Mouse (Mus musculus) hindbrain, embryonic 10.5 days (tissue): ENCODE measurements around the gene Gm26741. TPM values are rescaled to one million over a fixed set of nuclear protein-coding genes. Genes with fewer than 3 reads are reported as not detected.

ENCODE experiments used
- DNase-seq: peaks from one replicate; pipeline ENCODE4 v3.0.0-alpha.2; 2017; ENCODE audit warnings: low spot score
- H3K27ac ChIP-seq: fragments of 300-500 bp; sonication (generic); 2 replicates; pipeline ENCODE4 v1.5.1; 2016; ENCODE audit warnings: mild to moderate bottlenecking, moderate library complexity
- H3K27me3 ChIP-seq: fragments of 300-500 bp; sonication (generic); 2 replicates; pipeline ENCODE4 v1.6.1; 2016; ENCODE audit warnings: mild to moderate bottlenecking; ENCODE audit not compliant: poor library complexity, insufficient read depth, severe bottlenecking
- H3K36me3 ChIP-seq: fragments of 300-500 bp; sonication (generic); 2 replicates; pipeline ENCODE4 v1.6.1; 2016; ENCODE audit warnings: mild to moderate bottlenecking, moderate library complexity
- H3K4me1 ChIP-seq: fragments of 300-500 bp; sonication (generic); replicated peaks from 2 replicates; pipeline ENCODE4 v1.6.1; 2016; ENCODE audit warnings: mild to moderate bottlenecking
- H3K4me3 ChIP-seq: fragments of 300-500 bp; sonication (generic); 2 replicates; pipeline ENCODE4 v1.5.1; 2016; ENCODE audit warnings: mild to moderate bottlenecking, moderate library complexity
- H3K9me3 ChIP-seq: fragments of 300-500 bp; sonication (generic); 2 replicates; pipeline ENCODE4 v1.6.1; 2016; ENCODE audit warnings: mild to moderate bottlenecking, moderate library complexity
- WGBS: fragments of 180-500 bp; shearing (Covaris S2); methylation state at CpG from one replicate; pipeline ENCODE4 v1.1.7; 2016; 5-methylcytosine and 5-hydroxymethylcytosine counted together
- polyA plus RNA-seq: library from polyadenylated mRNA; unstranded; fragments of >200 nt; fragmentation: Nextera tagmentation; extraction: Ambion mirVana; gene quantifications from 2 replicates; pipeline ENCODE4 v1.2.1, GENCODE M21; 2016

The Gm26741 gene
- polyA plus RNA-seq, 1 experiment from 2014 or later, result not detected

DNA sequence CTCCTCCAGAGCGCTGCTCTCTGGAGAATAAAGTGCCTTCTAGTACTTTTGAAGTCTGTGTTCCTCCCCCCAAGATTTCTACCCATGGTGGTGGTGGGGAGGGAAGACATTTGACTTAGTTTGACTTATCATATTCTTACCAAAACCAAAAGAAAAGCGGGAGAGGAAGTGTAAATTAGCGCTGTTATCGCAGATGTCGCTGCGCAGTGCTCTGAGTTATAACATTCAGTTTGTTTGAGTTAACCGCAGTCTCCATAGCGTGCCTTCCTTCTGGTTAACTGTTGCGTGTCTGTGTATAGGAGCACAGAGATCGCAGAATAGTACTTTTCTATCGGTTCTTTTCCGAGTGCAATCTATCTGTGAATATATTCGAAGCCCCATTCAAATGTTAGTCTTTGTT is 46.6 kb downstream of the Gm26741 start:
- Histone ChIP-seq H3K27me3 (no peaks in the 10 kb centered on the region), H3K9me3 (no peaks in the 10 kb centered on the region), H3K4me1 (no peaks in the 10 kb centered on the region), H3K4me3 (no peak overlapping the region), H3K27ac (no peak overlapping the region), H3K36me3 (no peaks in the 10 kb centered on the region)
- no peak for DNase-seq
- WGBS, result 92% methylated on average over 13 of the region's 13 CpGs

DNA sequence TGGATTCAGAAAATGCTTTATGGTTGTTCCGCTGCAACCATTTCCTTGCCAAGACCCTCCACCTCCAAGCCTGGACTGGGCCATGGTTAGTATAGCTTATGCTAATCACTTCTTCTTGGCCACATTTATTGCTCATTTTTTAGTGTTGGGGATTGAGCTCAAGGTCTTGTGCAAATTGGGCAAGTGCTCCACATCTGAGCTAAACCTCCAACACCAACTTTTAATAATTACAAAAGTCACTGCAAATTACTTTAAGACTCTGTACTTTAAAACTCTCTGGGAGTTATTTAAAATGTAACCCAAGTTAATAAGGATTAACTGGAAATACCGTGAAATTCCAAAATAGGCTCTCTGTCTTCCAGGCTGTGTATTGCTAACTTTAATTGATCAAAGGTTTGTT is 49.0 kb downstream of the Gm26741 start:
- no peak overlapping the region for H3K4me3 ChIP-seq
- H3K36me3 ChIP-seq, result no peaks in the 10 kb centered on the region
- H3K9me3 ChIP-seq, result no peaks in the 10 kb centered on the region
- H3K27me3 ChIP-seq, result no peaks in the 10 kb centered on the region
- H3K27ac ChIP-seq, result no peak overlapping the region
- no peak for DNase-seq
- H3K4me1 ChIP-seq, result no peaks in the 10 kb centered on the region
- WGBS, result 94% methylated on average over 2 of the region's 2 CpGs

Other genes starting within 250 kb of the Gm26741 start
- gene Ros1, start 163.5 kb upstream of the Gm26741 start, polyA plus RNA-seq, result 0.04 TPM in 1 of 2 replicates, not detected in the other
- gene Dcbld1, start 125.1 kb upstream of the Gm26741 start, polyA plus RNA-seq, result 20.0 and 22.6 TPM in 2 replicates
- gene Gopc, start 23.4 kb downstream of the Gm26741 start, polyA plus RNA-seq, result 17.7 and 18.0 TPM in 2 replicates
- not detected in 2 replicates for gene Nepn, start 30.2 kb downstream of the Gm26741 start, polyA plus RNA-seq
- gene Nus1, start 58.8 kb downstream of the Gm26741 start, polyA plus RNA-seq, result 11.0 and 13.5 TPM in 2 replicates